Mouse (Mus musculus): ENCODE measurements around the gene Acaa1b.

DNA sequence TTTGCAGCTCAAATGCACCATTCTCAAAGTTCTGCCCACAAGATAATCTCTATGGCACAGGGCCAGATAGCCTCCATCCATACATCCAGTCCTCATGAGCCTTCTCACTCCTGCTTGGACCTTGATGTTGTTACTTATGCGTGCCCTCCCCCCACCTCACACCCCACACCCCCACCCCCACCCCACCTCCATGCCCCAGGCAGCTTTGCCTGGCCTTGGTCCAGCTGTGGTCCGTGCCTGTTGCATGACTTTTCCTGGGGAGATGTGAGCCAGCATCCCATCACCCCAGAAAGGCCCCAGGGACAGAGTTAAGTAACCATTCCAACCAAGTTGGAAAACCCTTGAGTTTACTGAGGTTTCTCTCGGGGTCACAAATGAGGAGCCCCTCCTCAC, 36.7 kb downstream of the Acaa1b start:
- TF ChIP-seq POLR2A (IDR thresholded peaks at IDR 0.05; ENCODE audit: extremely low read depth, insufficient read depth, low read length), result no peak
- TF ChIP-seq CTCF (IDR thresholded peaks at IDR 0.05; ENCODE audit: extremely low read depth, insufficient read depth, low read length), result no peak
